Mouse (Mus musculus) adipocyte (in vitro differentiated cells): ENCODE measurements around the gene Mlip.

Experiments
- DNase-seq: peaks from one replicate; pipeline ENCODE4 v3.0.0-alpha.2; 2016; ENCODE audit warnings: low spot score

The Mlip gene

GRCm38 (mm10) chr9:77347704-77348103, 5.1 kb downstream of the Mlip start:
- DNase-seq, result no peak

- no peak for DNase-seq
Observed at GRCm38 (mm10) chr9:77344318-77344717, 8.5 kb downstream of the Mlip start.

- no peak for DNase-seq
Observed at GRCm38 (mm10) chr9:77340159-77340862, 12.5 kb downstream of the Mlip start.

GRCm38 (mm10) chr9:77339571-77340148, 13.1 kb downstream of the Mlip start:
- no peak for DNase-seq

GRCm38 (mm10) chr9:77335370-77335769, 17.4 kb downstream of the Mlip start:
- no peak for DNase-seq

- no peak for DNase-seq
Observed at GRCm38 (mm10) chr9:77318346-77318745, 34.4 kb downstream of the Mlip start.

GRCm38 (mm10) chr9:77310548-77310947, 42.2 kb downstream of the Mlip start:
- no peak for DNase-seq

- DNase-seq, result no peak
Observed at GRCm38 (mm10) chr9:77305417-77305816, 47.4 kb downstream of the Mlip start.

GRCm38 (mm10) chr9:77302340-77302739, 50.4 kb downstream of the Mlip start:
- DNase-seq, result peak; percentile 3

- DNase-seq, result no peak
Observed at GRCm38 (mm10) chr9:77287958-77288357, 64.8 kb downstream of the Mlip start.

- DNase-seq, result no peak
Observed at GRCm38 (mm10) chr9:77279371-77279770, 73.4 kb downstream of the Mlip start.

- no peak for DNase-seq
Observed at GRCm38 (mm10) chr9:77278055-77278454, 74.7 kb downstream of the Mlip start.

GRCm38 (mm10) chr9:77277270-77277669, 75.5 kb downstream of the Mlip start:
- no peak for DNase-seq

- peak; percentile 2 for DNase-seq
Observed at GRCm38 (mm10) chr9:77276451-77277154, 76.2 kb downstream of the Mlip start.

GRCm38 (mm10) chr9:77272727-77273126, 80.0 kb downstream of the Mlip start:
- DNase-seq, result no peak

GRCm38 (mm10) chr9:77265268-77266017, 87.3 kb downstream of the Mlip start:
- DNase-seq, result no peak

- DNase-seq, result no peak
Observed at GRCm38 (mm10) chr9:77259052-77259451, 93.7 kb downstream of the Mlip start.

GRCm38 (mm10) chr9:77258265-77258664, 94.5 kb downstream of the Mlip start:
- DNase-seq, result no peak

GRCm38 (mm10) chr9:77254514-77254913, 98.3 kb downstream of the Mlip start:
- DNase-seq, result no peak

- no peak for DNase-seq
Observed at GRCm38 (mm10) chr9:77252761-77253160, 100.0 kb downstream of the Mlip start.

GRCm38 (mm10) chr9:77252134-77252533, 100.6 kb downstream of the Mlip start:
- DNase-seq, result no peak

- no peak for DNase-seq
Observed at GRCm38 (mm10) chr9:77251511-77252112, 101.2 kb downstream of the Mlip start.
